Mouse (Mus musculus): ENCODE data around the gene Trim25.

Trim25 gene

DNA sequence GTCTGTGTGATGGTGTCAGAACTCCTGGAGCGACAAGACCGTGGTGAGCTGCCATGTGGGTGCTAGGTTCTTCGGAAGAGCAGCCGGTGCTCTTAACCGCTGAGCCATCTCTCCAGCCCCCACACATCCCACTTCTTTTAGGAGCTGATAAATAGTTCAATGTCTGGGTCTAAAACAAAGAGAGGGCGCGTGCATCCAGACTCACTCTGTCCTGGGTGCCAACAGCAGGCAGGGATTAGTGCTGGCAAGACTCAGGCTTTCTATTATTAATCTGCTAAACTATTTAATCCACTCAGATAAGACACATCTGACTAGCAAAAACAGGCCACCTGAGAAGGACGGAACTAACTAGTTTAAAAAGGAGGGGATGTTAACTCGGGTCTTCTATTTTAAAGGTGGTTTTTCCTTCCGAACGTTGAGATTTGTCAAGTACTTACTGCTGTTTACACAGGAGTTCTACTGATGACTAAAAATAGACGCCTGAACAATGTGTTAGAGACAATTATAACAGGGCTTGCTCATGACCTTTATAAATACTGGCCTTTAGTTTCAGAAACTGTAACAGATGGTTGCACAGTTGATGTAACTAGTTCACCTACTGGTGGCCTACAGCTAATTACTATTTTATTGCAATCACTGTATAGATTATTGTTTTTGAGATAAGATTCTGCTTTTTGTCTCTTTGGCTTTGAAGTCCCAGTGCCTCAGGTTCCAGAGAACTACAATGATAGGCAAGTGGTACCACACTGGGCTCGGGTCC, 56.9 kb downstream of the Trim25 start:
- no peak for DNase-seq (ENCODE audit: low read depth, low spot score)

GRCm38 (mm10) chr11:89058515-89059270, 59.5 kb downstream of the Trim25 start:
- peak; percentile 51 for DNase-seq (ENCODE audit: low read depth, low spot score)
- peaks cover 3% of the 10 kb centered on the region; the same call in 1 of the 2 replicates for H3K36me3 ChIP-seq (ENCODE audit: control insufficient read depth, insufficient read depth, low read length, poor library complexity, severe bottlenecking)
- H3K27me3 ChIP-seq (ENCODE audit: control insufficient read depth, insufficient read depth, low read length, poor library complexity, severe bottlenecking) = no peaks in the 10 kb centered on the region

More for the DNA sequence above, 56.9 kb downstream of the Trim25 start:
- Histone ChIP-seq H3K36me3 (ENCODE audit: control insufficient read depth, insufficient read depth, low read length, poor library complexity, severe bottlenecking) (peaks cover 3% of the 10 kb centered on the region; the same call in 1 of the 2 replicates), H3K27me3 (ENCODE audit: control insufficient read depth, insufficient read depth, low read length, poor library complexity, severe bottlenecking) (no peaks in the 10 kb centered on the region)

DNA sequence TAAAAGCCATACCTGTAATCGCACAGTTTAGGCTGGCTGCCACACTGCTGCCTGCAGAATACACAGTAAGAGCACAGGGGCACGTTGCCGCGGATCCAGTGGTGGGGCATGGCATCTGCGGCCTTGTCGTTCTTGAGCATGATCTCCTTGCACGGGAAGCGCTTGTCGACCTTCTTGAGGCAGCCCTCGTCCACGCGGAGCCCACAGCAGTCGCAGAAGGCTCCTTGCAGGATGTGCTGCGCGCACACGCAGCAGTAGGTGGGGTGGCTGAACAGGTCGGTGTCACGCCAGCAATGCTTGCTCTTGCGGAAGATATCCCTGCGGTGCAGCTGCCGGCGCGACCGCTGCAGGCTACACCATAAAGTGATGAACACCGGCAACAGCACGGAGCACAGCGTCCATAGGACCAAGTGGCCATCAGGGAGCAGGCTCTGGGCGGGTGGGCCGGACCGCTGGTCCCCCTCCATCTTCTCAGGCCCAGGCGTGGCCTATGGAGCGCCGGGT, 60.8 kb downstream of the Trim25 start:
- no peaks in the 10 kb centered on the region for H3K27me3 ChIP-seq (ENCODE audit: control insufficient read depth, insufficient read depth, low read length, poor library complexity, severe bottlenecking)
- DNase-seq (ENCODE audit: low read depth, low spot score) = peak; percentile 59
- no peaks in the 10 kb centered on the region for H3K36me3 ChIP-seq (ENCODE audit: control insufficient read depth, insufficient read depth, low read length, poor library complexity, severe bottlenecking)

- no peaks in the 10 kb centered on the region for H3K36me3 ChIP-seq (ENCODE audit: control insufficient read depth, insufficient read depth, low read length, poor library complexity, severe bottlenecking)
- DNase-seq (ENCODE audit: low read depth, low spot score) = peak; percentile 96
Measured at GRCm38 (mm10) chr11:89060423-89061089, 61.4 kb downstream of the Trim25 start.

GRCm38 (mm10) chr11:89061362-89061761, 62.2 kb downstream of the Trim25 start:
- Histone ChIP-seq H3K36me3 (ENCODE audit: control insufficient read depth, insufficient read depth, low read length, poor library complexity, severe bottlenecking) (no peaks in the 10 kb centered on the region), H3K27me3 (ENCODE audit: control insufficient read depth, insufficient read depth, low read length, poor library complexity, severe bottlenecking) (no peaks in the 10 kb centered on the region)
- DNase-seq (ENCODE audit: low read depth, low spot score) = peak; percentile 68

More at GRCm38 (mm10) chr11:89060423-89061089, 61.4 kb downstream of the Trim25 start:
- no peaks in the 10 kb centered on the region for H3K27me3 ChIP-seq (ENCODE audit: control insufficient read depth, insufficient read depth, low read length, poor library complexity, severe bottlenecking)

DNA sequence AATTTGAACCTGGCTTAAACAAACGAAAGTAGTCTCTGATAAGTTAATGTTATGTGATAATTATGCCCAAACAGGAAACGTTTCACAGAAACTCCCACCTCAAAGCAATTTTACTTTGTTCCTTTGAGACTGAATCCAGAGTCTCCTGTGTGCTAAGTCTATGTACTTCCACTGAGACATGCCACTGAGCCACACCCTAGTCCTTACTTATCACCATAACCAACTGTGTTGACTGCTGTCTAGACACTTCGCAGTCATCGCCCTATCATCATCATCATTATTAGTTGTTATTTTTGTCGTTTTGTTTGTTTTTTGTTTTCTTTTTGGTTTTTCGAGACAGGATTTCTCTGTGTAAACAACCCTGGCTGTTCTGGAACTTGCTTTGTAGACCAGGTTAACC, 65.1 kb downstream of the Trim25 start:
- H3K27me3 ChIP-seq (ENCODE audit: control insufficient read depth, insufficient read depth, low read length, poor library complexity, severe bottlenecking) = no peaks in the 10 kb centered on the region
- DNase-seq (ENCODE audit: low read depth, low spot score) = no peak
- no peaks in the 10 kb centered on the region for H3K36me3 ChIP-seq (ENCODE audit: control insufficient read depth, insufficient read depth, low read length, poor library complexity, severe bottlenecking)

DNA sequence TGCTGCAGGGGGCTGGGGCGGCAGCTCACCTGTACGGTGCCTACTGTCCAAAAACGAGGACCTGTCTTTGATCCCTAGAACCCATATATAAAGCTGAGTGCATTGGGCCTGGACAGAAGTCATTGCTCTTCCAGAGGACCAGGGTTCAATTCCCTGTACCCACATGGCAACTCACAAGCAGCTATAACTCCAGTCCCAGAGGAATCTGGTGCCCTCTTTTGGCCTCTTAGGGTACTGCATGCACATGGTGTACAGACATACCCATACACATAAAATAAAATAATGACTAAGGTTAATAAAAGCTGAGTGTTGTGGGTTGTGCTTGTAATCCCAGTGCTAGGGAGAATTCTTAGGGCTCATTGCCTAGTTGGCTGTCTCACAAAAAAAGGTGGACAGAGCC, 66.1 kb downstream of the Trim25 start:
- H3K27me3 ChIP-seq (ENCODE audit: control insufficient read depth, insufficient read depth, low read length, poor library complexity, severe bottlenecking) = no peaks in the 10 kb centered on the region
- peak; percentile 62 for DNase-seq (ENCODE audit: low read depth, low spot score)
- no peaks in the 10 kb centered on the region for H3K36me3 ChIP-seq (ENCODE audit: control insufficient read depth, insufficient read depth, low read length, poor library complexity, severe bottlenecking)

- Histone ChIP-seq H3K27me3 (ENCODE audit: control insufficient read depth, insufficient read depth, low read length, poor library complexity, severe bottlenecking) (no peaks in the 10 kb centered on the region), H3K36me3 (ENCODE audit: control insufficient read depth, insufficient read depth, low read length, poor library complexity, severe bottlenecking) (no peaks in the 10 kb centered on the region)
- DNase-seq (ENCODE audit: low read depth, low spot score) = no peak
Measured at GRCm38 (mm10) chr11:89066126-89066525, 67.0 kb downstream of the Trim25 start.

DNA sequence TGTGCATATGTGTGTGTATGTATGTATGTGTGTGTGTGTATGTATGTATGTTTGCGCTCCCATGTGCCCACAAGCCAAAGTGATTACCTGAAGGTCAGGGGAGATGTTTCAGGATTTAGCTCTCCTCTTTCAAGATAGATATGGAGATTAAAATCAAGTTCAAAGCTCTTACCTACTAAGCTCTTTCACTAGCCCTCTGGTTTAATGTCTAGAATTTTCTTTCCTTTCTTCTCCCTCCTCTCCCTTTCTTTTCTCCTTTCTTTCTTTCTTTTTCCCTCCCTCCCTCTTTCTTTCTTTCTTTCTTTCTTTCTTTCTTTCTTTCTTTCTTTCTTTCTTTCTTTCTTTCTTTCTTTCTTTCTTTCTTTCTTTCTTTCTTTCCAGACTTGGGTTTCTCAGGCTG, 67.6 kb downstream of the Trim25 start, which contains the start of gene Dgke:
TSS of gene Dgke (minus strand) at position 101 of the 400 bp plus-strand sequence.
- Histone ChIP-seq H3K36me3 (ENCODE audit: control insufficient read depth, insufficient read depth, low read length, poor library complexity, severe bottlenecking) (no peaks in the 10 kb centered on the region), H3K27me3 (ENCODE audit: control insufficient read depth, insufficient read depth, low read length, poor library complexity, severe bottlenecking) (no peaks in the 10 kb centered on the region)

DNA sequence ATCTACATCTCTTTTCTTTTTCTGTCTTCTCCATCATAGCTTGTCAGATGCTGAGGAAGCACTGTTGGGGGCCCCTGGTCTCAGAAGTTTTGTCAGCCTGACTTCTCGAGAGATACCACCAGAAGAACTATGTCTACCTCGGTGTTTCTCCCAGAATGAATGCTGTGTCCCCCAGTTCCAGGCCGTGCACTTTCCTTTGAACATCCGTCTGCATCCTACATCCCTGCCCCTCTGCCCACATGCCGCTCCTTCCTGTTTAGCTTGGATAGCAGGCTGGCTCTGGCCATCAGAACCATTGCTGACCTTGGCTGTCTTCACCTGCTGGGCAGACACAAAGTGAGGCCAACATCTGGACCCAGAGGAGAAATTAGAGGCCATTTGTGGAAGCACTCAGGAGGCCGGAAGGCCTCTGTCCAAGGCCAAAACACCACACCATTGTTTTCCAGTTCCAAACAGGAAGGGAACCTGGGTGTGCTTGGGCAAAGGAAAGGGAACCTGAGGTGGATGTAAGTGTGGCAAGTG, 68.2 kb downstream of the Trim25 start:
- no peak for DNase-seq (ENCODE audit: low read depth, low spot score)
- Histone ChIP-seq H3K27me3 (ENCODE audit: control insufficient read depth, insufficient read depth, low read length, poor library complexity, severe bottlenecking) (no peaks in the 10 kb centered on the region), H3K36me3 (ENCODE audit: control insufficient read depth, insufficient read depth, low read length, poor library complexity, severe bottlenecking) (no peaks in the 10 kb centered on the region)

More for the DNA sequence above, 67.6 kb downstream of the Trim25 start, which contains the start of gene Dgke:
- DNase-seq (ENCODE audit: low read depth, low spot score) = no peak

DNA sequence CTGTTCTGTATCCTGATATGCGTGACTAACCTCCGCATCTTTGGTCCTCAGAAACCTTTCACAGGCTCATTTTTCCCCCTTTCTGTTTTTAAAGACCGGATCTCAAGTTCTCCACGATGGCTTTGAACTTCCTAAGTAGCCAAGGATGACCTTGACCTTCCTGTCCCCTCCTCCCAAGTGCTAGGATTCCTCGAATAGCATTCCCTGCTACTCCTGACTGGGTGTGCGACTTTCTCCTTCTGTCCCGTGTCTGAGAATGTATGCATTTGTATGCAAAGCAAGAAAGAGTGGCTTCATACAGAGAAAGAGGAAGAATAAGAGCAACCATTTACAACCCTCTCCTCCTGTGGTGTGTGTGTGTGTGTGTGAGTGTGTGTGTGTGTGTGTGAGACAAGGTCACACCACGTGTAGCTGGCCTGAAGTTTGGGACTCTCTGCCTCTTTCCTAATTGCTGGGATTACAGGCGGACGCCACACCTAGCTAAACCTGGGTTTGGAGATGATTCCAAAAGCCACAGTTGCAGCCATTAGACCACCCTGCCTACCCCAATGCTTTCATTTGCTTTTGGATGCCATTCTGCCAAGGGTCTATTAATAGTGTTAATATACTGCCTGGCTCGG, 68.8 kb downstream of the Trim25 start:
- no peaks in the 10 kb centered on the region for H3K36me3 ChIP-seq (ENCODE audit: control insufficient read depth, insufficient read depth, low read length, poor library complexity, severe bottlenecking)
- H3K27me3 ChIP-seq (ENCODE audit: control insufficient read depth, insufficient read depth, low read length, poor library complexity, severe bottlenecking) = no peaks in the 10 kb centered on the region
- DNase-seq (ENCODE audit: low read depth, low spot score) = peak; percentile 31

DNA sequence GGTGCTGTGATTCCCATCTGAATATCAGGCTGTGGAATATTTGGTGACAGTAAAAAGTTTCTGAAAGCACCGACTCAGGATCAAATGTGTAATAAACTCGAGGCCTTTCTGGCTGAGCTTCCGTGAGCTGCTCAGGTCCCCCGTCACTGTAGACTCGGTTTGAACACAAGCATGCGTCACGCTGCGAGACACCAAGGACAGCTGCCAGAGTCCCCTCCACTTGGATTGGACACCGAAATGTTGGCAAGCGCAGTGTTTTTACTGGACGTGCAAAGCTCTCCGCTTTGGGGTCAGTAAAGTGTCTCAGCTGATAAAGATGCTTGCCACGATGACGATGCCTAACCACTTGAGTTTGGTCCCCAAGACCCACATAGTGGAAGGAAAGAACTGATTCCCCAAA, 69.5 kb downstream of the Trim25 start:
- H3K27me3 ChIP-seq (ENCODE audit: control insufficient read depth, insufficient read depth, low read length, poor library complexity, severe bottlenecking) = no peaks in the 10 kb centered on the region
- no peaks in the 10 kb centered on the region for H3K36me3 ChIP-seq (ENCODE audit: control insufficient read depth, insufficient read depth, low read length, poor library complexity, severe bottlenecking)
- no peak for DNase-seq (ENCODE audit: low read depth, low spot score)

DNA sequence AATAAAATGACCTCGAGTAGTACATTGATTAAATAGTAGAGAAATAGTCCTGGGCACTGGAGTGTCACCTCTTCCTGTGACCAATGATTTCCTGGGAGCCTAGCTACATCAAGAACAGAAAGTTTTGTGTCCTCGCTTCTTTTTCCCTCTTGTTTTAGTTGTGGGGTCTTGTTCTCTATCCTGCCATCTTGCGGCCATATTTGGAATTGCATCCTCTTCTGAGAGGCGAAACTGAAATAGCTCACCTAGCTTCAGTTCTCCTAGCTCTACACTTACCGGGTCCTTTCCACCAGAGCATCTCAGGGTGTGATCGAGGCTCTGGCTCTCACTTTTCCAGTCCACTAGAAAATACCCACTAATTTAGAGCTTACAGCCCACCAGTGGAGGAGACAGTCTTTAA, 70.1 kb downstream of the Trim25 start:
- peak; percentile 90 for DNase-seq (ENCODE audit: low read depth, low spot score)
- Histone ChIP-seq H3K36me3 (ENCODE audit: control insufficient read depth, insufficient read depth, low read length, poor library complexity, severe bottlenecking) (no peaks in the 10 kb centered on the region), H3K27me3 (ENCODE audit: control insufficient read depth, insufficient read depth, low read length, poor library complexity, severe bottlenecking) (no peaks in the 10 kb centered on the region)
